Mouse (Mus musculus) midbrain, embryonic 11.5 days (tissue): ENCODE measurements around the gene Slc41a3. TPM values are rescaled to one million over a fixed set of nuclear protein-coding genes. Genes with fewer than 3 reads are reported as not detected.
A peak's percentile ranks its signal among the peaks of the same experiment; 100 is the strongest.

Source experiments
- ATAC-seq: fragments of 200-750 bp; cut with Nextera tagmentation; 2 replicates; pipeline ENCODE4 v1.8.0; 2017; ENCODE audit warnings: moderate TSS enrichment, moderate library complexity; ENCODE audit not compliant: low FRiP score
- DNase-seq: peaks from one replicate; pipeline ENCODE4 v3.0.0; 2015; ENCODE audit warnings: low spot score; ENCODE audit errors: missing footprints
- H3K27ac ChIP-seq: fragments of 300-500 bp; sonication (generic); 2 replicates; pipeline ENCODE4 v1.5.1; 2014; ENCODE audit warnings: low read depth, low read length
- H3K27me3 ChIP-seq: fragments of 300-500 bp; sonication (generic); 2 replicates; pipeline ENCODE4 v1.6.1; 2014; ENCODE audit warnings: mild to moderate bottlenecking, low read length, moderate library complexity, mixed read lengths; ENCODE audit not compliant: control insufficient read depth, insufficient read depth
- H3K36me3 ChIP-seq: fragments of 300-500 bp; sonication (generic); 2 replicates; pipeline ENCODE4 v1.6.1; 2014; ENCODE audit warnings: mild to moderate bottlenecking, low read length, moderate library complexity, mixed read lengths; ENCODE audit not compliant: control insufficient read depth, insufficient read depth
- H3K4me1 ChIP-seq: fragments of 300-500 bp; sonication (generic); 2 replicates; pipeline ENCODE4 v1.6.1; 2014; ENCODE audit warnings: low read length; ENCODE audit not compliant: control insufficient read depth, insufficient read depth
- H3K4me2 ChIP-seq: fragments of 300-500 bp; sonication (generic); 2 replicates; pipeline ENCODE4 v1.6.1; 2014; ENCODE audit warnings: mild to moderate bottlenecking, moderate library complexity
- H3K4me3 ChIP-seq: fragments of 300-500 bp; sonication (generic); 2 replicates; pipeline ENCODE4 v1.5.1; 2014; ENCODE audit warnings: low read depth, low read length
- H3K9ac ChIP-seq: fragments of 300-500 bp; sonication (generic); 2 replicates; pipeline ENCODE4 v1.6.1; 2014; ENCODE audit warnings: low read length
- H3K9me3 ChIP-seq: fragments of 300-500 bp; sonication (generic); 2 replicates; pipeline ENCODE4 v1.6.1; 2016; ENCODE audit warnings: low read length; ENCODE audit not compliant: control insufficient read depth
- WGBS: fragments of 180-500 bp; shearing (Covaris S2); extraction: QIAGEN DNeasy Blood & Tissue Kit; methylation state at CpG from one replicate; pipeline ENCODE4 v1.1.7; 2014; 5-methylcytosine and 5-hydroxymethylcytosine counted together
- polyA plus RNA-seq: library from polyadenylated mRNA; unstranded; fragments of >200 nt; fragmentation: Nextera tagmentation; extraction: Ambion mirVana; gene quantifications from 2 replicates; pipeline ENCODE4 v1.2.1, GENCODE M21; 2014

Slc41a3 gene
- polyA plus RNA-seq, 1 experiment from 2014 or later = 2.7 TPM

GRCm38 (mm10) chr6:90590707-90591106 is 13.8 kb upstream of the Slc41a3 start:
- no peak for ATAC-seq
- no peaks in the 10 kb centered on the region for H3K36me3 ChIP-seq
- no peaks in the 10 kb centered on the region for H3K4me1 ChIP-seq
- WGBS = 65% methylated on average over 1 of the region's 1 CpGs
- no peak overlapping the region for H3K9ac ChIP-seq
- DNase-seq = no peak
- H3K4me2 ChIP-seq = no peak overlapping the region
- H3K4me3 ChIP-seq = no peak overlapping the region
- H3K27me3 ChIP-seq = no peaks in the 10 kb centered on the region
- no peaks in the 10 kb centered on the region for H3K9me3 ChIP-seq
- no peak overlapping the region for H3K27ac ChIP-seq

GRCm38 (mm10) chr6:90594972-90595371 is 9.6 kb upstream of the Slc41a3 start:
- Histone ChIP-seq H3K27ac (no peak overlapping the region), H3K4me1 (no peaks in the 10 kb centered on the region), H3K27me3 (no peaks in the 10 kb centered on the region), H3K4me3 (no peak overlapping the region), H3K4me2 (no peak overlapping the region), H3K36me3 (no peaks in the 10 kb centered on the region), H3K9me3 (no peaks in the 10 kb centered on the region), H3K9ac (no peak overlapping the region)
- DNase-seq = no peak
- WGBS = 74% methylated on average over 1 of the region's 1 CpGs
- no peak for ATAC-seq

GRCm38 (mm10) chr6:90597060-90597459 is 7.5 kb upstream of the Slc41a3 start:
- Histone ChIP-seq H3K9me3 (no peaks in the 10 kb centered on the region), H3K27ac (no peak overlapping the region), H3K4me1 (no peaks in the 10 kb centered on the region), H3K27me3 (no peaks in the 10 kb centered on the region), H3K4me2 (no peak overlapping the region), H3K4me3 (no peak overlapping the region), H3K36me3 (no peaks in the 10 kb centered on the region), H3K9ac (no peak overlapping the region)
- ATAC-seq (no peak), DNase-seq (no peak)
- 89% methylated on average over 4 of the region's 4 CpGs for WGBS

GRCm38 (mm10) chr6:90597592-90597991 is 6.9 kb upstream of the Slc41a3 start:
- Histone ChIP-seq H3K36me3 (no peaks in the 10 kb centered on the region), H3K4me1 (no peaks in the 10 kb centered on the region), H3K4me2 (no peak overlapping the region), H3K27ac (no peak overlapping the region), H3K9me3 (no peaks in the 10 kb centered on the region), H3K4me3 (no peak overlapping the region), H3K27me3 (no peaks in the 10 kb centered on the region), H3K9ac (no peak overlapping the region)
- no peak for DNase-seq
- no peak for ATAC-seq
- WGBS = 87% methylated on average over 2 of the region's 2 CpGs

GRCm38 (mm10) chr6:90598197-90598596 is 6.3 kb upstream of the Slc41a3 start:
- ATAC-seq (no peak), DNase-seq (no peak)
- Histone ChIP-seq H3K4me2 (no peak overlapping the region), H3K27me3 (no peaks in the 10 kb centered on the region), H3K9me3 (no peaks in the 10 kb centered on the region), H3K4me3 (no peak overlapping the region), H3K9ac (no peak overlapping the region), H3K36me3 (no peaks in the 10 kb centered on the region), H3K4me1 (no peaks in the 10 kb centered on the region), H3K27ac (no peak overlapping the region)
- 91% methylated on average over 6 of the region's 6 CpGs for WGBS

- DNase-seq = no peak
- Histone ChIP-seq H3K36me3 (no peaks in the 10 kb centered on the region), H3K4me1 (peaks cover 6% of the 10 kb centered on the region), H3K9me3 (no peaks in the 10 kb centered on the region), H3K27me3 (peaks cover 2% of the 10 kb centered on the region), H3K9ac (no peak overlapping the region), H3K4me2 (no peak overlapping the region), H3K4me3 (no peak overlapping the region), H3K27ac (no peak overlapping the region)
- 82% methylated on average over 4 of the region's 4 CpGs for WGBS
- ATAC-seq = no peak
Observed at GRCm38 (mm10) chr6:90600351-90600750, 4.2 kb upstream of the Slc41a3 start.

- H3K9ac ChIP-seq = no peak overlapping the region
- no peak overlapping the region for H3K4me2 ChIP-seq
- H3K9me3 ChIP-seq = no peaks in the 10 kb centered on the region
- 63% methylated on average over 7 of the region's 7 CpGs for WGBS
- DNase-seq (peak; percentile 49), ATAC-seq (no peak)
- H3K27me3 ChIP-seq = peaks cover 10% of the 10 kb centered on the region
- peaks cover 8% of the 10 kb centered on the region for H3K4me1 ChIP-seq
- no peak overlapping the region for H3K4me3 ChIP-seq
- H3K36me3 ChIP-seq = no peaks in the 10 kb centered on the region
- H3K27ac ChIP-seq = no peak overlapping the region
Observed at GRCm38 (mm10) chr6:90601736-90602135, 2.8 kb upstream of the Slc41a3 start.

GRCm38 (mm10) chr6:90602304-90602703 is 2.2 kb upstream of the Slc41a3 start:
- 93% methylated on average over 3 of the region's 3 CpGs for WGBS
- no peak for ATAC-seq

GRCm38 (mm10) chr6:90603126-90603525 is 1.4 kb upstream of the Slc41a3 start:
- Histone ChIP-seq H3K9me3 (no peaks in the 10 kb centered on the region), H3K27ac (no peak overlapping the region), H3K4me2 (no peak overlapping the region), H3K27me3 (peaks cover 10% of the 10 kb centered on the region), H3K4me1 (peaks cover 8% of the 10 kb centered on the region), H3K9ac (no peak overlapping the region), H3K36me3 (no peaks in the 10 kb centered on the region), H3K4me3 (no peak overlapping the region)
- 66% methylated on average over 7 of the region's 7 CpGs for WGBS
- DNase-seq (peak; percentile 57), ATAC-seq (no peak)

More at GRCm38 (mm10) chr6:90602304-90602703, 2.2 kb upstream of the Slc41a3 start:
- no peak overlapping the region for H3K4me3 ChIP-seq
- H3K27ac ChIP-seq = no peak overlapping the region
- no peak overlapping the region for H3K4me2 ChIP-seq
- no peak overlapping the region for H3K9ac ChIP-seq
- H3K36me3 ChIP-seq = no peaks in the 10 kb centered on the region
- H3K27me3 ChIP-seq = peaks cover 10% of the 10 kb centered on the region
- H3K9me3 ChIP-seq = no peaks in the 10 kb centered on the region
- no peak for DNase-seq
- peaks cover 8% of the 10 kb centered on the region for H3K4me1 ChIP-seq

- H3K4me1 ChIP-seq = peaks cover 8% of the 10 kb centered on the region
- 65% methylated on average over 3 of the region's 3 CpGs for WGBS
- no peak overlapping the region for H3K9ac ChIP-seq
- H3K27me3 ChIP-seq = peaks cover 10% of the 10 kb centered on the region
- H3K36me3 ChIP-seq = no peaks in the 10 kb centered on the region
- H3K27ac ChIP-seq = no peak overlapping the region
- H3K4me3 ChIP-seq = peak overlapping the region; percentile 57; the same call in 1 of the 2 replicates
- peak overlapping the region; percentile 77 for H3K4me2 ChIP-seq
- no peak for DNase-seq
- H3K9me3 ChIP-seq = no peaks in the 10 kb centered on the region
- ATAC-seq = no peak; the same call in 1 of the 2 replicates
Observed at GRCm38 (mm10) chr6:90604130-90604529, 395 bp upstream of the Slc41a3 start.
